Mouse (Mus musculus) myocyte (in vitro differentiated cells): Measurements from ENCODE around the gene Sfxn2.

Source experiments
- CEBPB ChIP-seq: IDR thresholded peaks from 2 replicates; pipeline ENCODE4 v1.6.1; 2011; ENCODE audit warnings: mild to moderate bottlenecking, moderate library complexity; ENCODE audit not compliant: poor library complexity, insufficient read depth, severe bottlenecking
- E2F4 ChIP-seq: IDR thresholded peaks from one replicate; pipeline ENCODE4 v1.6.1; 2011; ENCODE audit warnings: mild to moderate bottlenecking, control low read depth, moderate library complexity; ENCODE audit not compliant: insufficient read depth
- MYOG ChIP-seq, 3 experiments: IDR thresholded peaks; one replicate each; pipeline ENCODE4 v1.6.1; 2011; ENCODE audit warnings: control low read depth in 2 of 3, low read depth in 2 of 3, mild to moderate bottlenecking in 2 of 3; ENCODE audit not compliant: insufficient read length in 2 of 3, control insufficient read depth in 1 of 3, insufficient read depth in 1 of 3
- POLR2A ChIP-seq: IDR thresholded peaks from one replicate; pipeline ENCODE4 v1.6.1; 2011; ENCODE audit warnings: low read depth, mild to moderate bottlenecking, control low read depth, moderate library complexity; ENCODE audit not compliant: insufficient read length
- POLR2AphosphoS2 ChIP-seq: IDR thresholded peaks from one replicate; pipeline ENCODE4 v1.6.1; 2011; ENCODE audit warnings: low read depth, control low read depth; ENCODE audit not compliant: insufficient read length

GRCm38 (mm10) chr19:46625519-46625918 is 52.4 kb downstream of the Sfxn2 start:
- TF ChIP-seq E2F4 (no peak), MYOG (IDR thresholded peaks at IDR 0.05; ENCODE audit: control insufficient read depth in 1 of 3, insufficient read depth in 1 of 3, insufficient read length in 2 of 3, low read depth in 2 of 3) (no peak), POLR2AphosphoS2 (no peak), POLR2A (no peak), CEBPB (no peak)
